Mouse (Mus musculus) neural tube, embryonic 14.5 days (tissue): ENCODE results near the gene Iqcd. TPM values are rescaled to one million over a fixed set of nuclear protein-coding genes. Genes with fewer than 3 reads are reported as not detected.

Experiments
- ATAC-seq: fragments of 200-750 bp; cut with Nextera tagmentation; 2 replicates; pipeline ENCODE4 v1.8.0; 2017; ENCODE audit warnings: low read depth, mild to moderate bottlenecking, moderate TSS enrichment, moderate library complexity
- H3K27ac ChIP-seq: fragments of 300-500 bp; sonication (generic); 2 replicates; pipeline ENCODE4 v1.5.1; 2014; ENCODE audit warnings: low read depth, mild to moderate bottlenecking, control low read depth, low read length, moderate library complexity, mixed read lengths
- H3K27me3 ChIP-seq: fragments of 300-500 bp; sonication (generic); 2 replicates; pipeline ENCODE4 v1.6.1; 2014; ENCODE audit warnings: low read length; ENCODE audit not compliant: control insufficient read depth, insufficient read depth
- H3K36me3 ChIP-seq: fragments of 300-500 bp; sonication (generic); 2 replicates; pipeline ENCODE4 v1.6.1; 2014; ENCODE audit warnings: low read length, mixed read lengths; ENCODE audit not compliant: control insufficient read depth, insufficient read depth
- H3K4me1 ChIP-seq: fragments of 300-500 bp; sonication (generic); 2 replicates; pipeline ENCODE4 v1.6.1; 2014; ENCODE audit warnings: low read length; ENCODE audit not compliant: control insufficient read depth, insufficient read depth
- H3K4me2 ChIP-seq: fragments of 300-500 bp; sonication (generic); 2 replicates; pipeline ENCODE4 v1.6.1; 2014; ENCODE audit warnings: mild to moderate bottlenecking, low read depth, low read length, control low read depth
- H3K4me3 ChIP-seq: fragments of 300-500 bp; sonication (generic); 2 replicates; pipeline ENCODE4 v1.5.1; 2014; ENCODE audit warnings: low read depth, low read length, control low read depth, mixed read lengths
- H3K9ac ChIP-seq: fragments of 300-500 bp; sonication (generic); replicated peaks from 2 replicates; pipeline ENCODE4 v1.6.1; 2014; ENCODE audit warnings: low read depth, mild to moderate bottlenecking, control low read depth, low read length, mixed read lengths
- H3K9me3 ChIP-seq: fragments of 300-500 bp; sonication (generic); 2 replicates; pipeline ENCODE4 v1.6.1; 2016; ENCODE audit warnings: low read length; ENCODE audit not compliant: control insufficient read depth
- WGBS: fragments of 180-500 bp; shearing (Covaris S2); extraction: QIAGEN DNeasy Blood & Tissue Kit; methylation state at CpG from one replicate; pipeline ENCODE4 v1.1.7; 2014; 5-methylcytosine and 5-hydroxymethylcytosine counted together
- polyA plus RNA-seq: library from polyadenylated mRNA; unstranded; fragments of >200 nt; fragmentation: Nextera tagmentation; extraction: Ambion mirVana; gene quantifications from 2 replicates; pipeline ENCODE4 v1.2.1, GENCODE M21; 2014

The Iqcd gene
- polyA plus RNA-seq, 1 experiment from 2014 or later: 1.3 TPM

GRCm38 (mm10) chr5:120649938-120650337, 61.1 kb downstream of the Iqcd start:
- H3K27me3 ChIP-seq: peaks cover 22% of the 10 kb centered on the region
- 26% methylated on average over 13 of the region's 13 CpGs for WGBS

GRCm38 (mm10) chr5:120651230-120651629, 62.4 kb downstream of the Iqcd start:
- H3K27me3 ChIP-seq: peaks cover 22% of the 10 kb centered on the region

More at GRCm38 (mm10) chr5:120649938-120650337, 61.1 kb downstream of the Iqcd start:
- H3K36me3 ChIP-seq: no peaks in the 10 kb centered on the region
- no peaks in the 10 kb centered on the region for H3K9me3 ChIP-seq
- H3K9ac ChIP-seq: no peak overlapping the region
- H3K4me3 ChIP-seq: no peak overlapping the region
- H3K4me2 ChIP-seq: no peak overlapping the region
- ATAC-seq: no peak
- peaks cover 4% of the 10 kb centered on the region; the same call in 1 of the 2 replicates for H3K4me1 ChIP-seq
- H3K27ac ChIP-seq: no peak overlapping the region

GRCm38 (mm10) chr5:120652915-120653701, 64.3 kb downstream of the Iqcd start:
- Histone ChIP-seq H3K27me3 (peaks cover 22% of the 10 kb centered on the region), H3K36me3 (no peaks in the 10 kb centered on the region), H3K9me3 (no peaks in the 10 kb centered on the region), H3K27ac (no peak overlapping the region), H3K4me2 (no peak overlapping the region), H3K4me1 (peaks cover 4% of the 10 kb centered on the region; the same call in 1 of the 2 replicates), H3K4me3 (no peak overlapping the region), H3K9ac (no peak overlapping the region)
- WGBS: 84% methylated on average over 28 of the region's 28 CpGs
- ATAC-seq: no peak

More at GRCm38 (mm10) chr5:120651230-120651629, 62.4 kb downstream of the Iqcd start:
- peaks cover 4% of the 10 kb centered on the region; the same call in 1 of the 2 replicates for H3K4me1 ChIP-seq
- H3K27ac ChIP-seq: no peak overlapping the region
- no peak for ATAC-seq
- H3K9me3 ChIP-seq: no peaks in the 10 kb centered on the region
- no peak overlapping the region for H3K4me2 ChIP-seq
- WGBS: 86% methylated on average over 5 of the region's 5 CpGs
- H3K36me3 ChIP-seq: no peaks in the 10 kb centered on the region
- H3K4me3 ChIP-seq: no peak overlapping the region
- H3K9ac ChIP-seq: no peak overlapping the region

- peaks cover 19% of the 10 kb centered on the region for H3K27me3 ChIP-seq
Measured at GRCm38 (mm10) chr5:120653873-120654272, 65.1 kb downstream of the Iqcd start.

DNA sequence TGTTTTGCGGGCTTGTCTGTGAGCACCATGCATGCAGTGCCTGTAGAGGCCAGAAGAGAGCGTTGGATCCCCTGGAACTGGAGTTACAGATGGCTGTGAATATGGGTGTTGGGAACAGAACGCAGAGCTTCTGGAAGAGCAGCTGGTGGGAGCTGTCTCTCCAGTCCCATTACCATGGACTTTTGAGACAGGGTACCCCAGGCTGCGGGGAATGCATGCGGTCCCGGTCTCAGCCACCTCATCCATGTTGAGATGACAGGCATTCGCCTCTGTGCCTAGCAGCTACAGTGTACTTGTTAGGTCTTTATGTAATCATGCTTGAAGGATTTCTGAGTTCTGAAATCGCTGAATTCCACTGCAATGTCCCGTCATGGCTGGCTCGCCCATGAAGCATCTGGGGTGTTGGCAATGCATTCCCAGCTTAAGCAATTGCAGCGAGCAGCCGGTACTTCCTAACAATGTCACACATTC, 67.5 kb downstream of the Iqcd start:
- WGBS: 90% methylated on average over 12 of the region's 12 CpGs
- Histone ChIP-seq H3K4me3 (no peak overlapping the region), H3K27me3 (no peaks in the 10 kb centered on the region), H3K9ac (no peak overlapping the region), H3K36me3 (no peaks in the 10 kb centered on the region), H3K9me3 (no peaks in the 10 kb centered on the region), H3K4me1 (no peaks in the 10 kb centered on the region), H3K4me2 (no peak overlapping the region), H3K27ac (no peak overlapping the region)
- no peak for ATAC-seq

More at GRCm38 (mm10) chr5:120653873-120654272, 65.1 kb downstream of the Iqcd start:
- Histone ChIP-seq H3K9ac (no peak overlapping the region), H3K36me3 (no peaks in the 10 kb centered on the region), H3K4me3 (no peak overlapping the region), H3K27ac (no peak overlapping the region), H3K9me3 (no peaks in the 10 kb centered on the region), H3K4me2 (no peak overlapping the region), H3K4me1 (peaks cover 3% of the 10 kb centered on the region; the same call in 1 of the 2 replicates)
- ATAC-seq: no peak
- 95% methylated on average over 2 of the region's 2 CpGs for WGBS

Other genes with a start within 250 kb of the Iqcd start
- 27.6 and 28.1 TPM in 2 replicates for gene Lhx5, start 157.3 kb upstream of the Iqcd start, polyA plus RNA-seq
- 5.8 and 8.3 TPM in 2 replicates for gene Sdsl, start 116.2 kb upstream of the Iqcd start, polyA plus RNA-seq
- gene Sds, start 112.5 kb upstream of the Iqcd start, polyA plus RNA-seq: 0.29 TPM in 1 of 2 replicates, not detected in the other
- 30.8 and 30.9 TPM in 2 replicates for gene Plbd2, start 85.4 kb upstream of the Iqcd start, polyA plus RNA-seq
- gene Slc8b1, start 77.8 kb upstream of the Iqcd start, polyA plus RNA-seq: 0.95 and 2.1 TPM in 2 replicates
- 14.8 and 18.5 TPM in 2 replicates for gene Tpcn1, start 343 bp upstream of the Iqcd start, polyA plus RNA-seq
- gene Rita1, start 23.6 kb downstream of the Iqcd start, polyA plus RNA-seq: 21.6 and 26.5 TPM in 2 replicates
- gene Ddx54, start 23.7 kb downstream of the Iqcd start, polyA plus RNA-seq: 23.2 and 27.7 TPM in 2 replicates
- 0.46 TPM in 1 of 2 replicates, not detected in the other for gene Cfap73, start 45.2 kb downstream of the Iqcd start, polyA plus RNA-seq
- 0.13 and 0.33 TPM in 2 replicates for gene Rasal1, start 59.8 kb downstream of the Iqcd start, polyA plus RNA-seq
- gene Dtx1, start 122.9 kb downstream of the Iqcd start, polyA plus RNA-seq: 44.2 and 50.7 TPM in 2 replicates
- 0.22 TPM in 1 of 2 replicates, not detected in the other for gene Oas2, start 160.8 kb downstream of the Iqcd start, polyA plus RNA-seq
- gene Oas3, start 188.6 kb downstream of the Iqcd start, polyA plus RNA-seq: 0.42 and 0.48 TPM in 2 replicates
- gene Oas1e, start 206.5 kb downstream of the Iqcd start, polyA plus RNA-seq: 0.19 TPM in 1 of 2 replicates, not detected in the other
- 0.41 and 0.43 TPM in 2 replicates for gene Oas1c, start 223.5 kb downstream of the Iqcd start, polyA plus RNA-seq